Mouse (Mus musculus): Measurements from ENCODE around the gene Celf2.
A peak's percentile ranks its signal among the peaks of the same experiment; 100 is the strongest.

The Celf2 gene

DNA sequence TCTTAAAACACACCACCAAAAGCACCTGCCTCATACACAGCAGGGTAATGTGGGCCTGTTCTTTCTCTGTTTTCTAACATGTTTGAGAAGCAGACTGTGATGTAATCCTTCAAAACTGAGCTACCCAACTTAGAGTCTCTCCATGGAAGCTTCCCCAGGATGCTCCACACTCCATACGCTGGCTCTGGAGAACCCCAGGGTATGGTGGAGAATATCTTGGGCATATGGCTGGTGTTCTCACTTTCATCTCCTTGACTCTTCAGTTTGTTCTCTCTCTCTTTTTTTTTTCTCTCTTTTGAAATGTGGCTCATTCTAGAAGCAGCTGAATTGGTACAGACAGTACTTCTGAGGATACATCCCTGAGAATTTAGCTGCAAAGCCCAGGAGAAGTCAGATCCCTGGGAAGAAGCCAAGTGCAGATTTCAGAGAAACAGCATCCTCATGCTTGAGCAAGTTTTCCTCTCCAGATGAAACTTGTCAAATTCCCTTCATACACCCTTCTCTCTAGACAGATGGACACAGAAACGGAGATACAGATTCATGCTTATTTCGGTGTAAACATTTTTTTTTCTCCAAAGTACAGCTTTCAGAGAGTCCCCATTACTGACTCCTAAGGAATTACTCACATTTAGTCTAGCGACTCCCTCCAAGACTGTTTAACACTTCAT lies 581.5 kb downstream of the Celf2 start:
- no peak for DNase-seq (ENCODE audit: extremely low spot score, low read depth, low spot score)

GRCm38 (mm10) chr2:6925505-6925904 lies 583.9 kb downstream of the Celf2 start:
- no peak for DNase-seq (ENCODE audit: extremely low spot score, low read depth, low spot score)

- DNase-seq (ENCODE audit: extremely low spot score, low read depth, low spot score) = peak; percentile 77
These were observed 585.5 kb downstream of the Celf2 start for GRCm38 (mm10) chr2:6923738-6924474.

- DNase-seq (ENCODE audit: extremely low spot score, low read depth, low spot score) = no peak
These were observed 594.0 kb downstream of the Celf2 start for GRCm38 (mm10) chr2:6915386-6915785.

DNA sequence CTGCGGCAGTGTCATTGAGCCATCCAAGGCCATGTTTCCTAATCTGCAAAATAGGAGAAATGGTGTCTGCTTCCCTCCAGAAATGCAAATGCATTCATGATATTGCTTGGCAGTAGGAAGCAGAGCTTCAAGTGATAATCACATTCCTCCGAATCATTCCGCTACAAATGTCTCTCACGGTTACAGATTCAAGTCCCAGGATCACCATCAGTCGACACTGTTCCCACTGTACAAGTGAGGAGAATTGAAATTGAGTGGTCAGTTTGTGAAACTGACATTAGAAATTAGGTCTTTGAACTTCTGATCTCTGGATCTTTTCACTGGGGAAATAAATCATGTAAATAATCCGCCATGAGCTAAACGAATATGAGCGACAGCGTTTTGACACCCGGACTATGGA lies 596.0 kb downstream of the Celf2 start:
- DNase-seq (ENCODE audit: extremely low spot score, low read depth, low spot score) = no peak

- DNase-seq (ENCODE audit: extremely low spot score, low read depth, low spot score) = no peak
These were observed 597.4 kb downstream of the Celf2 start for GRCm38 (mm10) chr2:6911932-6912331.

DNA sequence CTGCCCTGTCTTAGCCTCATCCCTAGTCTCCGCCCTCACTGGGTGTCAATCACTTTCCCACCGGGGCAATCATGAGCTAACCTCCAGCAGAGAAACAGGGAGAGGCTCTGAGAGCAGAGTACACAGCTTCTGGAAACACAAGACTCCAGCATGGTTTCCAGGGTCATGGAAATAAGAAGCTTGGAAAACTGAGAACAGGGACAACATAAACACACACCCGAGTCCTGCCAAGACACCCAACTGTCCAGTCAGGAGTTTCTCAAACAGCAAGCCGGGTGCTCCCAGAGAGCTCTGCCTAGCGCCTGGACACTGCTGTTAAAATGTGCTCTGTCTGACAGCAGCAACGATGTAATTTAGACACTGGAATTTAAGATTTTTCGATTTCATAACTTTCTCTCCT lies 599.4 kb downstream of the Celf2 start:
- no peak for DNase-seq (ENCODE audit: extremely low spot score, low read depth, low spot score)

GRCm38 (mm10) chr2:6904411-6904810 lies 605.0 kb downstream of the Celf2 start:
- no peak for DNase-seq (ENCODE audit: extremely low spot score, low read depth, low spot score)

DNA sequence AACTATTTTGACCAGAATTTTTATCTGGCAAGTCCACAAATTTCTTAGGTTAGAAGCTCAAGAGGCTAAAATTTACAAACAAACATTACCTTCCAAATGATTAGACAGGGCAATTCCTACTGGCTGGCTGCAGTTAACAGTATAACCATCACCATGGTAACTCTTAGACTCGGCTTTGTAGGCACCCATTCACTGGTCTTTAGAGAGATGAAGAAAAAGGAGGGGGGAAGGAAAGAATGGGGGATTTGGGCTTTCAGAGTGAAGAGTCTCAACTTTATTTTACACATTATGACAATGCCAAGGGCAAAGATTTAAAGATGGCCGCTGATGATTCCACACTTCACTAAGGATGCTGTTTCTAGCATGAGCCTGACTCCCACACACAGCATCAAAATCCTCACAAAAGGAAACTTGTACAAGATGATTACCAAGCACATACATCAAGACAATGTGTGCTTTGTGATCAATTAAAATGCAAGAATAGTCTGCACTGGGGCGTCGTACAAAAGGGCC lies 606.1 kb downstream of the Celf2 start:
- DNase-seq (ENCODE audit: extremely low spot score, low read depth, low spot score) = no peak

- no peak for DNase-seq (ENCODE audit: extremely low spot score, low read depth, low spot score)
These were observed 612.5 kb downstream of the Celf2 start for GRCm38 (mm10) chr2:6896896-6897295.

- DNase-seq (ENCODE audit: extremely low spot score, low read depth, low spot score) = no peak
These were observed 615.8 kb downstream of the Celf2 start for GRCm38 (mm10) chr2:6893597-6893996.

DNA sequence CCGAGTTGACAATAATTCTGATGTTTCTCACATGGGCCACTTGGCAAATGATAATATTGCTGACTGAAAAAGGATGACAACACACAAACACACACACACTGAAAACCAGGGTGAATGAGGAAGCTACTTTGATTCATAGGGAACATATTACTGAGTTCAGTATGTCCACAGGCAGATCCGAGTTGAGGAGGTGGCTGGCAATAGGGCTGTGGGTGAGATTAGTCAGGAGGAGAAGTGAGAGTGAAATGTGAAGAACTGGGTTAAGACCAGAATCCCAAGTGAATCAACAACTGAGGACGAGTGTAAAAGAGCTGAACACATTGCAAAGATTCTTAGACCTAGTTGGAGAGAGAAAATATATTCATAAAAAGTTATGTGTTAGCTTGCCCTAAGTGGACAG lies 616.3 kb downstream of the Celf2 start:
- DNase-seq (ENCODE audit: extremely low spot score, low read depth, low spot score) = no peak

GRCm38 (mm10) chr2:6884796-6885711 lies 624.3 kb downstream of the Celf2 start:
- DNase-seq (ENCODE audit: extremely low spot score, low read depth, low spot score) = no peak

DNA sequence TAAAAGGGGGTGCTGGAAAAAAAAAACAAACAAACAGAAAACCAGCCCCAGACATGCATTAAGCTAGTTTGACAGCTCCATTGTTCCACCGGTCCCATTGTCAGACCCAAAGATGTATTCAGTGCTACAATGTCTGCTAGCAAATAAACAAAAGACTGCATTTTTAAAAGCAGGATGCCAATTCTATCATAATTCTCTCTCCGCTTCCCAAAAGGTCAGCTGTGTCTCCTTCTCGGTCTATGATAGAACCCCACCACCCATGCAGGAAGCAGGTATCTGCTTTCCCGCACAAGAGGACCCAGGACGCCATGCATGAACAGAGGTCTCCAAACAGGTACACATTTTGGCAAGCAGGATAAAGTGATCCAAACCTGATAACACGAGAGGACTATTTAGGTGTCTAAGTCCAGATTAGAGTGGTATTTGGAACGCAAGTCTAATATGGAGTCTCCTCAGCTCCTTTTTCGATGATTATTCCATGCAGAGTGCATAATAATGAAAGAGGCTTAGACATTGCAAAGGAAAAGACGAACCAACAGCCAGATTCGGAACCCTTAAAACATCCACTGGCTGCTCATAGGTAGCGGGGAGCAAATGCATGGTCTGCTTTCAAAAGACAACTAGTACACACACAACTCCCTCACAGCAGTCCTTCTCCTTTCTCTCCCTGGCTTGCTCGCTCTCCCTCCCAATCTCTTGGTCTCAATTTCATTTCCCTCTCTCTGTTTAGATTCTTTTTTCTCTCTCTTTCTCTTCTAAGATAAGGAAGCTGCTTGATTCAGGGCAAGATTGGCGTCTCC lies 625.2 kb downstream of the Celf2 start:
- no peak for DNase-seq (ENCODE audit: extremely low spot score, low read depth, low spot score)

- DNase-seq (ENCODE audit: extremely low spot score, low read depth, low spot score) = no peak
These were observed 627.0 kb downstream of the Celf2 start for GRCm38 (mm10) chr2:6882236-6882885.

- no peak for DNase-seq (ENCODE audit: extremely low spot score, low read depth, low spot score)
These were observed 628.3 kb downstream of the Celf2 start for GRCm38 (mm10) chr2:6880941-6881575.

DNA sequence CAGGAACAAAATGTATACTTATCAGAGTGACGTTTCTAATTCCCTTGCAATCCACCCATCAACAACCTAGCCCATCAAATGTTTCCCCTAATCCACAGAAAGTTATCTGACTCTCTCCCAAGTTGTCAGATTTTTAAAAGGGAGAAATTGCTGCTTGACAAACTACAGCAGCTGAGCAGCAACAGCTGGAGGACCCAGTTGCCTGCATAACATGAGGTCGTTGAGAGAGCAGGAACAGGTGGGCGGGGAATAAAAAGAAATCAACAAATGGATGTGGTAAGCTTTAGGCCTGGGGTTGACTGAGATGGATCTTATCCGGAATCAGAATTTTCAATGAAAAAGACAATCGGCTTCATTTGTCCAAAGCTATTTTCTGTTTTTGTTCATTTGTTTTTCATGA lies 632.3 kb downstream of the Celf2 start:
- DNase-seq (ENCODE audit: extremely low spot score, low read depth, low spot score) = no peak

GRCm38 (mm10) chr2:6876547-6876946 lies 632.8 kb downstream of the Celf2 start:
- DNase-seq (ENCODE audit: extremely low spot score, low read depth, low spot score) = no peak

- DNase-seq (ENCODE audit: extremely low spot score, low read depth, low spot score) = no peak
These were observed 634.2 kb downstream of the Celf2 start for GRCm38 (mm10) chr2:6875071-6875611.
